Mouse (Mus musculus): ENCODE results near the gene Pfkfb3. TPM values are rescaled to one million over a fixed set of nuclear protein-coding genes. Genes with fewer than 3 reads are reported as not detected.

Gene Pfkfb3
- total RNA-seq (2014; fragmentation: Nextera tagmentation) (5.4 and 7.9 TPM in 2 replicates), total RNA-seq (2017) (6.2 and 12.1 TPM in 2 replicates)

DNA sequence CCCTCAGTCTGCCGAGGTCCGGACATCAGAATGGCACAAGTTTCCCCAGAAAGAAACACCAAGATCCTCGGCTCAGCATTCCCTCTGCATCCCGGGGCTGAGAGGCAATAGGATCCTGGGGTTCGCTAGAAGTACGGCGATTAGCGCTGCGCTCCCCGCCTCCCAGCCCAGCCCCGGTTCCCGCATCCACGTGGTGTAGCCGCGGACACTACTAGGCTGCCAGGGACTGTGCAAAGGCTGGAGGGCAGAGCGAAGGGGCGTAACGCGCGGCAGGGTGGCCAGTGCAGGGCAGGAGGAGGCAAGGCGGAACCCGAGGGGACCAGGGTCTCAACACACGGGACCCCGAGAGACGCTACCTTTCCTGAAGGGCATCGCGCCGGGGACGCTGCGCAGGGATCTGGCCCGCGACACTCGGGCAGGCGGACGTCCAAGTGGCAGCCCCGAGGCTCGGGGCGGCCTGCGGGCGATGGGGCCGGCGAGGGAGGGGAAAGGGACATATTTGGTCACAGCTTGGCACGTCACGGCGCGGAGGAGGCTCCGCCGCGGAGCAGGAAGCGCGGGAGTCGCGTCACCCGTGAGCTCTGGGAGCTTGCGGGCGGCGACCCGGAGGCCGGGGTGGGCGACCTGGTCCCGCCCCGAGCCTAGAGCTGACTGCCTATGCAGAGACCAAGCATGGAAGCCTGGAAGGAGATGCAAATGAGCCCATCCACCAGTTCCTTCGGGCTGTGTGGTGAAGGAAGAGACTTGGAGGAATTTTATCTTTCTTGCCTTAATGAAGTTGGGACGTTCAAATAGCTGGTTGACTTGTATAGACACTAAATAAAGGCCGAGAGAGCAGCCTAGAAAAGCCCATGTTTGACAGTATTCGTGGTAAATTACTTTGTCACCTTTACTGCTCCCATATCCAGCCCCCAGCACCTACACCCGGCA lies at the start of gene Pfkfb3:
Gene Pfkfb3 (minus strand): TSS at position 607 of the 930 bp plus-strand sequence.
- peak; percentile 77 for ATAC-seq (replicated peaks; ENCODE audit: low FRiP score, low TSS enrichment, poor library complexity, severe bottlenecking)

- peak; percentile 98 for ATAC-seq (replicated peaks; ENCODE audit: low FRiP score, low TSS enrichment, poor library complexity, severe bottlenecking)
Observed at GRCm38 (mm10) chr2:11602506-11603489, 48.9 kb upstream of the Pfkfb3 start.

DNA sequence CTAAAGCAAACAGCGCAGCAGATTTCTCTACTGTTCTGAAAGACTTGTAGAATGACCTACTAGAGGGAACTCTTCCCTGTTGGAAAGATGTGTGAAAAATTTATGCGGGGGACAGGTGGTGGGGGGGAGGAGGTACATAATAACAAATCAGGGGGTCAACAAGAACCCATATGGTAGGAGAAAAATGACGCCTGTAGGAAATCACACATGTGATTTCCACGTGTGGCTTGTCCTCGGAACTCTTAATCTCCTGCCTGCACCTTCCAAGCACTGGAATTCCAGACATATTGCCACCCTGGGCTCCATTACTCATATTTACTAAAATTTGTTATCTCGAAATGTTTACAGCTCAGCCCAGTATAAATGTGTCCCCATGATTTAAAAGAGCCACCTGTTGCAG lies 47.9 kb upstream of the Pfkfb3 start:
- ATAC-seq (replicated peaks; ENCODE audit: low FRiP score, low TSS enrichment, poor library complexity, severe bottlenecking) = no peak

- ATAC-seq (replicated peaks; ENCODE audit: low FRiP score, low TSS enrichment, poor library complexity, severe bottlenecking) = no peak
Observed at GRCm38 (mm10) chr2:11597906-11598305, 44.0 kb upstream of the Pfkfb3 start.

DNA sequence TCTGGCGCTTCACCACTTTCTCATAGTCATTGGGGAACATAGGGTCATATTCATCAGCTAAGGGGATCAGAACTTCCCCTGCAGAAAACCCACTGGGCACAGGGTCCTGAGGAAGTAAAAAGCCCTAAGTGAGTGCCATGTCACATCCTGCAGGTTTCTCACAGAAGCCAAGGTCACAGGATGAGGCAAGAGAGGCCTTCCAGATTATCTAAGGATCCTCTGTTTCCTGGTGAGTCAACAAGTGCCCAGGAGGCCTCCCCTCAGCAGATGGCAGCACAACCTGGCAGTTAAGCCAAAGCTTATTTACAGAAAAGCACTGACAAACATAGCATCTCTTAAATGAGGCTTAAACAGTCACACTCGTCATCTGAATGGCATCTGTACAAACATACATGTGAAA lies 42.8 kb upstream of the Pfkfb3 start:
- ATAC-seq (replicated peaks; ENCODE audit: low FRiP score, low TSS enrichment, poor library complexity, severe bottlenecking) = no peak

DNA sequence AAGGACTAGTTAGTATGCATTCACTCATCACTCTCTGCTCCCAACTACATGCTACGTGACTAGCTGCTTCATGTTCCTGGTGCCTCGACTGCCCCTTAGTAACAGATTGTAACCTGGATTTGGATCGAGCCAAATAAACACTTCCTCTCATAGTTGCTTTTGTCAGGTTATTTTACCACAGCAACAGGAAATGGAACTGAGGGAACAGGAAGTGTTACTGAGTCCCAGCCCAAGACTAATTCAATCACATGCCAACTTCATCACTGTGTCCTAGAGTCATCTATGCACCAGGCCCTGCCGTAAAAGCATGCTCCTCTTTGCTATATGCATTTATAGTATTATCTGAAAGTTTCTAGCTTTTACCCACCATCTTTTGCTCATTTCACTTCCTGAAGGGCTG lies 34.1 kb upstream of the Pfkfb3 start:
- ATAC-seq (replicated peaks; ENCODE audit: low FRiP score, low TSS enrichment, poor library complexity, severe bottlenecking) = no peak

GRCm38 (mm10) chr2:11579399-11579798 lies 25.5 kb upstream of the Pfkfb3 start:
- ATAC-seq (replicated peaks; ENCODE audit: low FRiP score, low TSS enrichment, poor library complexity, severe bottlenecking) = no peak

DNA sequence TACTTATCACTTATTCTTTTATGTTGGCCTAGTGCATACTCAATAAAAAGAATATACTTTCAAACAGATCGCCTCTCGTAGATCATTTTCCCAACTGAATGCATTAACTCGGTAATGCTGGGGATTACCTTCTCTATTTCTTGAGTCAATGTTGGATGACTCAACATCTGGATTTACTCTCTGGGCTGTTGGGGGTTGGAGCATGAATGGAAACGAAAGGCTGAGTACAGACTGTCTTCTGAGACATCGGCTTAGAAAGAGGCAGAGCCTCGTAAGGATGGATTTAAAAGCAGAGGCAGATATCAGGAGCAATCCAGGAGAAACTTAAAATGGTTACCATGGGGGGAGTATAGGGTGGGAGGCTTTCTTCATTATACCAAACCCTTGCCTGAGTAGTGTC lies 24.3 kb upstream of the Pfkfb3 start:
- no peak for ATAC-seq (replicated peaks; ENCODE audit: low FRiP score, low TSS enrichment, poor library complexity, severe bottlenecking)

- ATAC-seq (replicated peaks; ENCODE audit: low FRiP score, low TSS enrichment, poor library complexity, severe bottlenecking) = no peak
Observed at GRCm38 (mm10) chr2:11573684-11574083, 19.8 kb upstream of the Pfkfb3 start.

GRCm38 (mm10) chr2:11571004-11571535 lies 17.2 kb upstream of the Pfkfb3 start:
- no peak for ATAC-seq (replicated peaks; ENCODE audit: low FRiP score, low TSS enrichment, poor library complexity, severe bottlenecking)

DNA sequence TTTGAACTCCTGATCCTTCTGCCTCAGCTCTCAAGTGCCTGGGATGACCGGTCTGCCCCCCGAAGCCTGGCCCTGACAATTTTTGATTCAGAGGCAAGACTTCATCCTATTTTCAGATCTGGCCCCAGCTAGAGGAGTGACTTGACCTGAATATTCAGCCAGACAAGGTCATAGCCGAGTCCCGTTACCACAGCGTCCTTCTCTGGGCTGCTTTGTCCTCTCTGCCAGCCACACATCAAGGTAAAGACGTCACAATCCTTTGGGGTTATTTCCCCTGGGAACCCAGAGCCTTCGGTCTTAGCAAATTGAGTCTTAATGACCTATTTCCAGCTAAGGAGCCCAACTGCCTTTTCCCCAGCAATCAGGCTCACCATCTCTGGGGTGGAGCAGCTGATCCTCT lies 14.6 kb upstream of the Pfkfb3 start:
- no peak for ATAC-seq (replicated peaks; ENCODE audit: low FRiP score, low TSS enrichment, poor library complexity, severe bottlenecking)

DNA sequence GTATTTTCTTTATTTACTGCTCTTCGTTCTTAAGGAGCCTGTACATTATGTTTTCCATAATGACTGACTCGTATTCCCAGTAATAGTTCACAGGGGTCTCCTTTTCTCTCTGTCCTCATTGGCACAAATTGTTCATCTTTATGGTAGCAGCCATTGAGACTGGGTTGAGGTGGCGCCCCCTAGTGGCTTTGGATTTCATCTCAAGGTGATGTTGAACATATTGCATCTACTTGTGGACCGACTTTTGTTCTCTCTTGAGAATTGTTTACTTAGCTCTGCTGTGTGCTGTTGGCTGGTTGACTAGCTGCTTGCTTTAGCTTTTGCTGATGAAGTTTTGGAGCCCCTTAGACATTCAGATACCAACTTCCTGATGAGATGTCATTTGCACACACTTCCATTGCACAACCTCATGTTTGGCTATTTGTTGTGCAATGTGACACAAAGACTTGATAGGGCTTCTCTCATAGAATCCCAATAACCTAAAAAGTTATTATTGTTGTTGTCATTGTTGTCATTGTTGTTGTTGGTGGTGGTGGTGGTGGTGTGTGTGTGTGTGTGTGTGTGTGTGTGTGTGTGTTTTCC lies 14.0 kb upstream of the Pfkfb3 start:
- peak; percentile 61; the same call in 1 of the 2 replicates for ATAC-seq (replicated peaks; ENCODE audit: low FRiP score, low TSS enrichment, poor library complexity, severe bottlenecking)

- ATAC-seq (replicated peaks; ENCODE audit: low FRiP score, low TSS enrichment, poor library complexity, severe bottlenecking) = no peak
Observed at GRCm38 (mm10) chr2:11566898-11567297, 13.0 kb upstream of the Pfkfb3 start.

GRCm38 (mm10) chr2:11566241-11566640 lies 12.4 kb upstream of the Pfkfb3 start:
- ATAC-seq (replicated peaks; ENCODE audit: low FRiP score, low TSS enrichment, poor library complexity, severe bottlenecking) = 0 out of 2 replicates have a peak, but pooled peaks have one; percentile 27

DNA sequence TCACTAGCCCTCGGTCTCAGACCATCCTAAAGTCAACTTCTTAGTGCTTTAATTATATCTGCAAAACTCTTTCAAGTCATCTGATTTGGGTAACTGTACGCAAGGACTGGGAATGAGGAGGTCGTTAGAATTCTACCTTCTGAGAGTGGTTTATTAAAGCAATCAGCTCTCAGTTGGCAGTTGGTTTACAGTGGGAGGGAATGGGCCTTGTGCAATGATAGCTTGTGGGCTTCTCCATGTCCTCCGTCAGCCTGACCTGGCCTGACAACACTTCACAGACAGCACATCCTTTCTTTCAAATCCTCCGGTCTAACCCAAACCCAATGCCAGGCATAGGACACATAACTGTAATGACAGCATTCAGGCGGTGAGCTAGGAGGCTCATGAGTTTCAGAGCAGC lies 10.9 kb upstream of the Pfkfb3 start:
- no peak for ATAC-seq (replicated peaks; ENCODE audit: low FRiP score, low TSS enrichment, poor library complexity, severe bottlenecking)

DNA sequence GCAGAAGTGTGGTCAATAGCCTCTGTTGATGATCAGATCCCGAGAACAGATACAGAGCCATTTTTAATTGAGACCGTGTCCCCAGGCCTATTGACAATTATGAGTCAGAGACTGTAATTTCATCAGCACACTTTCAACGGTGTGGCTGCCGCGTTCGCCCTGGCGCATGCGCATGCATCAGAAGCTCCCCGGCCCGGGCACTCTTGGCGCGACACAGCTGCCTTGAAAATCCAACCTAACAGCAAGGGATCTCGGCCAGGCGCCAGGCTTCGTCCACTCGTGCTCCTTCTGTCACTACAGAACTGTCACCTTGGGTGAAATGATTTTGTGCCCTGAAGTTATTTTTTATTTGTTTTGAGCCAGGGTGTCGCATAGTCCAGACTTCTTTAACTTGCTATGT lies 9.4 kb upstream of the Pfkfb3 start:
- ATAC-seq (replicated peaks; ENCODE audit: low FRiP score, low TSS enrichment, poor library complexity, severe bottlenecking) = no peak

- no peak for ATAC-seq (replicated peaks; ENCODE audit: low FRiP score, low TSS enrichment, poor library complexity, severe bottlenecking)
Observed at GRCm38 (mm10) chr2:11558654-11559053, 4.8 kb upstream of the Pfkfb3 start.

DNA sequence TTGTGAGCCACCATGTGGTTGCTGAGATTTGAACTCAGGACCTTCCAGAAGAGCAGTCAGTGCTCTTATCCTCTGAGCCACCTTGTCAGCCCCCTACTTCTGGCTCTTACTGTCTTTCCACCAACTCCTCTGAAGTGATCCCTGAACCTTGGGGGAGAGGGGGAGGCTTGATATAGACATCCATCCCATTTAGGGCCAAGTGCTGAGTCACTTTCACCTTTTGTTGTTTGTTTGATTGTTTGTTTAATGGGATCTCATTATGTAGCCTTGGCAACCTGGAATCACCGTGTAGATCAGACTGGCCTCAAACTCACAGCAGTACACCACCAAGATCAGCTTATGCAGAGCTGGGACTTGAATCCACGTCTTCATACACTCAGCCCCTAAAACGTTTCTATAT lies 3.4 kb upstream of the Pfkfb3 start:
- no peak for ATAC-seq (replicated peaks; ENCODE audit: low FRiP score, low TSS enrichment, poor library complexity, severe bottlenecking)

DNA sequence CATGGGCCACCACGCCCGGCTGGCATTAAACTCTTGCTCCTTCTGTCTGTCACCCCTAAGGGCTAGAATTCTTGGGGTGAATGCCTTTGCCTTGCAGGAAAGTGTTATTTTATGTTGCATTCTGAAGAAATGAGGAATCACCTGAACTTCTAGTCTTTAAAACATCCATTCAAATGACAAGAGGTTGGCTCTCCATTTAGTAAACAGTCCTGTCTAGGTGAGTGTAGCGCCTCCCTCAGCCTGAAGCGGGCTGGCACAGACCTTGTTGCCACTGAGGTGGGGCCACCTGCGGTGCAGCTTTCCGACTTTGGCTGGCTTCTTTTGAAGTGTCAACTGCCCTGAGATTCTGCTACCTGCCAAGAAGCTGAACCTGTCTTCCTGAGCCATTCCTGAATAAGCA lies 1.4 kb upstream of the Pfkfb3 start:
- ATAC-seq (replicated peaks; ENCODE audit: low FRiP score, low TSS enrichment, poor library complexity, severe bottlenecking) = no peak

All from megakaryocyte-erythroid progenitor cell, adult 5-6 weeks (primary cell).